Mouse (Mus musculus) gastrocnemius, postnatal 14 days (tissue): ENCODE data around the gene AI481877. TPM values are rescaled to one million over a fixed set of nuclear protein-coding genes. Genes with fewer than 3 reads are reported as not detected.
"Not testable (repeated sequence)": the region's sequence is repeated elsewhere in the genome, so short reads cannot be mapped to it uniquely, and the experiment has no call there.

ENCODE experiments used
- DNase-seq: peaks from one replicate; pipeline ENCODE4 v3.0.0; 2021; ENCODE audit warnings: mixed read lengths
- intact Hi-C: fragments of 180-260 bp; cut with DNase I; formaldehyde crosslinking; loops from one replicate; pipeline ENCODE4 v1.15.1; 2025; ENCODE audit warnings: low total_unique reads
- long read RNA-seq, 2 experiments: library from polyadenylated mRNA; stranded (forward); transcript quantifications; one replicate each; pipeline ENCODE4 v2.0.0; 2021
- total RNA-seq, 2 experiments: library from RNA; stranded (reverse); gene quantifications; 2 replicates each; pipeline ENCODE4 v1.2.3; 2021

The AI481877 gene
- total RNA-seq, result not detected
- long read RNA-seq, experiment 1, result 0 reads
- long read RNA-seq, experiment 2, result 0 reads

- intact Hi-C loops, DNase-seq: not testable (repeated sequence)
Measured at GRCm38 (mm10) chr4:59138507-59139033, at the start of gene AI481877. Gene AI481877, minus strand, starts transcription at chr4:59138983.

- intact Hi-C loops, result loop anchor here (5.0 kb wide), 1 partner anchor 91 kb away; no protein-coding TSS in a partner anchor
Measured at GRCm38 (mm10) chr4:59188474-59188801, 49.7 kb upstream of the AI481877 start.

GRCm38 (mm10) chr4:59187289-59187688 lies 48.5 kb upstream of the AI481877 start:
- intact Hi-C loops, result loop anchor here (5.0 kb wide), 1 partner anchor 90 kb away; no protein-coding TSS in a partner anchor

More at GRCm38 (mm10) chr4:59188474-59188801, 49.7 kb upstream of the AI481877 start:
- DNase-seq, result no peak

GRCm38 (mm10) chr4:59185671-59186070 lies 46.9 kb upstream of the AI481877 start:
- DNase-seq, result no peak
- intact Hi-C loops, result loop anchor here (5.0 kb wide), 1 partner anchor 88 kb away; no protein-coding TSS in a partner anchor

More at GRCm38 (mm10) chr4:59187289-59187688, 48.5 kb upstream of the AI481877 start:
- no peak for DNase-seq

- intact Hi-C loops, result no loop called here
- no peak for DNase-seq
Measured at GRCm38 (mm10) chr4:59181320-59182271, 42.8 kb upstream of the AI481877 start.

- intact Hi-C loops, result no loop called here
- DNase-seq, result no peak
Measured at GRCm38 (mm10) chr4:59177566-59177965, 38.8 kb upstream of the AI481877 start.

- no peak for DNase-seq
- intact Hi-C loops, result no loop called here
Measured at GRCm38 (mm10) chr4:59175929-59176328, 37.1 kb upstream of the AI481877 start.

- peak; percentile 6 for DNase-seq
- intact Hi-C loops, result no loop called here
Measured at GRCm38 (mm10) chr4:59175003-59175402, 36.2 kb upstream of the AI481877 start.

- DNase-seq, result no peak
- intact Hi-C loops, result no loop called here
Measured at GRCm38 (mm10) chr4:59173181-59173922, 34.6 kb upstream of the AI481877 start.

- no peak for DNase-seq
- intact Hi-C loops, result no loop called here
Measured at GRCm38 (mm10) chr4:59172616-59173015, 33.8 kb upstream of the AI481877 start.

GRCm38 (mm10) chr4:59169981-59170380 lies 31.2 kb upstream of the AI481877 start:
- intact Hi-C loops, result no loop called here
- no peak for DNase-seq

GRCm38 (mm10) chr4:59167251-59167847 lies 28.6 kb upstream of the AI481877 start:
- intact Hi-C loops, result no loop called here
- no peak for DNase-seq

- no peak for DNase-seq
- intact Hi-C loops, result no loop called here
Measured at GRCm38 (mm10) chr4:59164034-59164433, 25.3 kb upstream of the AI481877 start.

GRCm38 (mm10) chr4:59160959-59161670 lies 22.3 kb upstream of the AI481877 start:
- no peak for DNase-seq
- intact Hi-C loops, result no loop called here

GRCm38 (mm10) chr4:59160289-59160688 lies 21.5 kb upstream of the AI481877 start:
- intact Hi-C loops, result no loop called here
- no peak for DNase-seq

GRCm38 (mm10) chr4:59157654-59158053 lies 18.9 kb upstream of the AI481877 start:
- DNase-seq, result no peak
- intact Hi-C loops, result no loop called here

- intact Hi-C loops, result no loop called here
Measured at GRCm38 (mm10) chr4:59156897-59157592, 18.3 kb upstream of the AI481877 start.

GRCm38 (mm10) chr4:59151953-59152352 lies 13.2 kb upstream of the AI481877 start:
- intact Hi-C loops, result no loop called here
- no peak for DNase-seq

More at GRCm38 (mm10) chr4:59156897-59157592, 18.3 kb upstream of the AI481877 start:
- DNase-seq, result no peak
